Mouse (Mus musculus) A20 (cell line): ENCODE data around the gene Ubxn2a.

ENCODE experiments used
- DNase-seq: peaks from one replicate; pipeline ENCODE4 v3.0.0-alpha.2; 2011; ENCODE audit warnings: low read depth, low spot score

Ubxn2a gene

GRCm38 (mm10) chr12:4836959-4837358, 70.5 kb downstream of the Ubxn2a start:
- DNase-seq: no peak
